Mouse (Mus musculus) liver, adult 2 months (tissue): ENCODE results near the gene Anxa8.

Experiments used
- CTCF ChIP-seq: fragments of 200-500 bp; IDR thresholded peaks from 2 replicates; pipeline ENCODE4 v1.5.1; 2011; ENCODE audit warnings: low read depth, low read length, control low read depth
- POLR2A ChIP-seq: fragments of 200-500 bp; IDR thresholded peaks from 2 replicates; pipeline ENCODE4 v1.6.1; 2011; ENCODE audit warnings: low read length, control low read depth; ENCODE audit not compliant: insufficient read depth; ENCODE audit errors: extremely low read depth

GRCm38 (mm10) chr14:34120923-34121351, 35.2 kb downstream of the Anxa8 start:
- TF ChIP-seq CTCF (no peak), POLR2A (no peak)
